Mouse (Mus musculus) limb, embryonic 11.5 days (tissue): Measurements from ENCODE around the gene Ehd1. TPM values are rescaled to one million over a fixed set of nuclear protein-coding genes. Genes with fewer than 3 reads are reported as not detected.
A peak's percentile ranks its signal among the peaks of the same experiment; 100 is the strongest.

ENCODE experiments used
- ATAC-seq: fragments of 200-750 bp; cut with Nextera tagmentation; 2 replicates; pipeline ENCODE4 v1.8.0; 2017; ENCODE audit warnings: low read depth; ENCODE audit not compliant: insufficient number of reproducible peaks, low FRiP score, low TSS enrichment
- DNase-seq: peaks from one replicate; pipeline ENCODE4 v3.0.0-alpha.2; 2015; ENCODE audit warnings: low spot score
- H3K27ac ChIP-seq: fragments of 300-500 bp; sonication (generic); replicated peaks from 2 replicates; pipeline ENCODE4 v1.5.1; 2014; ENCODE audit warnings: low read depth, mild to moderate bottlenecking, low read length
- H3K27me3 ChIP-seq: fragments of 300-500 bp; sonication (generic); 2 replicates; pipeline ENCODE4 v1.6.1; 2014; ENCODE audit warnings: mild to moderate bottlenecking, low read length, mixed read lengths; ENCODE audit not compliant: control insufficient read depth, insufficient read depth
- H3K36me3 ChIP-seq: fragments of 300-500 bp; sonication (generic); 2 replicates; pipeline ENCODE4 v1.6.1; 2014; ENCODE audit warnings: mild to moderate bottlenecking, low read length, moderate library complexity, mixed read lengths; ENCODE audit not compliant: control insufficient read depth, insufficient read depth
- H3K4me1 ChIP-seq: fragments of 300-500 bp; sonication (generic); 2 replicates; pipeline ENCODE4 v1.6.1; 2014; ENCODE audit warnings: low read length, mixed read lengths; ENCODE audit not compliant: control insufficient read depth, insufficient read depth
- H3K4me2 ChIP-seq: fragments of 300-500 bp; sonication (generic); 2 replicates; pipeline ENCODE4 v1.6.1; 2014; ENCODE audit warnings: low read depth, mild to moderate bottlenecking, moderate library complexity; ENCODE audit not compliant: severe bottlenecking
- H3K4me3 ChIP-seq: fragments of 300-500 bp; sonication (generic); 2 replicates; pipeline ENCODE4 v1.5.1; 2014; ENCODE audit warnings: low read depth, low read length
- H3K9ac ChIP-seq: fragments of 300-500 bp; sonication (generic); 2 replicates; pipeline ENCODE4 v1.6.1; 2014; ENCODE audit warnings: mild to moderate bottlenecking, low read length
- H3K9me3 ChIP-seq: fragments of 300-500 bp; sonication (generic); 2 replicates; pipeline ENCODE4 v1.6.1; 2016; ENCODE audit warnings: low read length; ENCODE audit not compliant: control insufficient read depth
- WGBS: fragments of 180-500 bp; shearing (Covaris S2); extraction: QIAGEN DNeasy Blood & Tissue Kit; methylation state at CpG from one replicate; pipeline ENCODE4 v1.1.7; 2014; 5-methylcytosine and 5-hydroxymethylcytosine counted together
- polyA plus RNA-seq: library from polyadenylated mRNA; unstranded; fragments of >200 nt; fragmentation: Nextera tagmentation; extraction: Ambion mirVana; gene quantifications from 2 replicates; pipeline ENCODE4 v1.2.1, GENCODE M21; 2014

Ehd1 gene
- polyA plus RNA-seq, 1 experiment from 2014 or later: 56.1 TPM

- Histone ChIP-seq H3K9ac (no peak overlapping the region), H3K27me3 (no peaks in the 10 kb centered on the region), H3K4me3 (no peak overlapping the region), H3K4me2 (no peak overlapping the region), H3K27ac (no peak overlapping the region), H3K36me3 (peaks cover 15% of the 10 kb centered on the region), H3K9me3 (peaks cover 2% of the 10 kb centered on the region; the same call in 1 of the 2 replicates), H3K4me1 (no peaks in the 10 kb centered on the region)
- ATAC-seq (no peak), DNase-seq (no peak)
- 92% methylated on average over 8 of the region's 8 CpGs for WGBS
These were observed 13.6 kb upstream of the Ehd1 start for GRCm38 (mm10) chr19:6262839-6263433.

GRCm38 (mm10) chr19:6264200-6264599, 12.3 kb upstream of the Ehd1 start:
- no peak for DNase-seq
- H3K4me1 ChIP-seq: no peaks in the 10 kb centered on the region
- no peak overlapping the region for H3K4me2 ChIP-seq
- H3K27ac ChIP-seq: no peak overlapping the region
- H3K36me3 ChIP-seq: peaks cover 7% of the 10 kb centered on the region
- H3K4me3 ChIP-seq: no peak overlapping the region
- 65% methylated on average over 9 of the region's 9 CpGs for WGBS
- no peak for ATAC-seq
- H3K27me3 ChIP-seq: no peaks in the 10 kb centered on the region
- no peak overlapping the region for H3K9ac ChIP-seq
- peaks cover 2% of the 10 kb centered on the region; the same call in 1 of the 2 replicates for H3K9me3 ChIP-seq

GRCm38 (mm10) chr19:6264945-6265344, 11.6 kb upstream of the Ehd1 start:
- Histone ChIP-seq H3K36me3 (peaks cover 5% of the 10 kb centered on the region), H3K9ac (no peak overlapping the region), H3K27ac (no peak overlapping the region), H3K9me3 (peaks cover 2% of the 10 kb centered on the region; the same call in 1 of the 2 replicates), H3K4me3 (no peak overlapping the region), H3K4me1 (no peaks in the 10 kb centered on the region), H3K4me2 (no peak overlapping the region), H3K27me3 (no peaks in the 10 kb centered on the region)
- WGBS: 87% methylated on average over 8 of the region's 8 CpGs
- DNase-seq: no peak
- ATAC-seq: no peak

- Histone ChIP-seq H3K36me3 (peaks cover 2% of the 10 kb centered on the region; the same call in 1 of the 2 replicates), H3K27me3 (no peaks in the 10 kb centered on the region), H3K4me2 (no peak overlapping the region), H3K4me3 (no peak overlapping the region), H3K9ac (no peak overlapping the region), H3K4me1 (no peaks in the 10 kb centered on the region), H3K9me3 (peaks cover 1% of the 10 kb centered on the region; the same call in 1 of the 2 replicates), H3K27ac (no peak overlapping the region)
- no peak for ATAC-seq
- WGBS: 67% methylated on average over 6 of the region's 6 CpGs
- no peak for DNase-seq
These were observed 10.8 kb upstream of the Ehd1 start for GRCm38 (mm10) chr19:6265727-6266182.

GRCm38 (mm10) chr19:6267306-6268169, 9.0 kb upstream of the Ehd1 start:
- Histone ChIP-seq H3K9ac (no peak overlapping the region), H3K9me3 (no peaks in the 10 kb centered on the region)
- WGBS: 52% methylated on average over 11 of the region's 11 CpGs

GRCm38 (mm10) chr19:6268170-6268528, 8.4 kb upstream of the Ehd1 start:
- no peak overlapping the region for H3K4me2 ChIP-seq
- no peaks in the 10 kb centered on the region for H3K36me3 ChIP-seq
- no peaks in the 10 kb centered on the region for H3K9me3 ChIP-seq
- H3K9ac ChIP-seq: no peak overlapping the region
- no peaks in the 10 kb centered on the region for H3K27me3 ChIP-seq
- H3K4me1 ChIP-seq: no peaks in the 10 kb centered on the region
- no peak overlapping the region for H3K4me3 ChIP-seq
- H3K27ac ChIP-seq: no peak overlapping the region
- peak; percentile 93 for DNase-seq
- peak; percentile 64; the same call in 1 of the 2 replicates for ATAC-seq
- 17% methylated on average over 8 of the region's 8 CpGs for WGBS

More at GRCm38 (mm10) chr19:6267306-6268169, 9.0 kb upstream of the Ehd1 start:
- Histone ChIP-seq H3K4me2 (no peak overlapping the region), H3K27ac (no peak overlapping the region), H3K27me3 (no peaks in the 10 kb centered on the region), H3K36me3 (no peaks in the 10 kb centered on the region), H3K4me3 (no peak overlapping the region), H3K4me1 (no peaks in the 10 kb centered on the region)
- no peak for DNase-seq
- ATAC-seq: no peak

- no peaks in the 10 kb centered on the region for H3K27me3 ChIP-seq
- no peak for ATAC-seq
- H3K27ac ChIP-seq: no peak overlapping the region
- WGBS: 82% methylated on average over 7 of the region's 7 CpGs
- no peak overlapping the region for H3K4me2 ChIP-seq
- no peak overlapping the region for H3K4me3 ChIP-seq
- no peaks in the 10 kb centered on the region for H3K9me3 ChIP-seq
- no peaks in the 10 kb centered on the region for H3K4me1 ChIP-seq
- no peaks in the 10 kb centered on the region for H3K36me3 ChIP-seq
- no peak for DNase-seq
- H3K9ac ChIP-seq: no peak overlapping the region
These were observed 7.8 kb upstream of the Ehd1 start for GRCm38 (mm10) chr19:6268670-6269132.

GRCm38 (mm10) chr19:6269798-6270475, 6.6 kb upstream of the Ehd1 start:
- DNase-seq: no peak
- 88% methylated on average over 8 of the region's 8 CpGs for WGBS

More at GRCm38 (mm10) chr19:6269798-6270475, 6.6 kb upstream of the Ehd1 start:
- H3K27ac ChIP-seq: no peak overlapping the region
- H3K27me3 ChIP-seq: no peaks in the 10 kb centered on the region
- no peak overlapping the region for H3K4me2 ChIP-seq
- H3K4me1 ChIP-seq: no peaks in the 10 kb centered on the region
- H3K36me3 ChIP-seq: no peaks in the 10 kb centered on the region
- no peak for ATAC-seq
- no peaks in the 10 kb centered on the region for H3K9me3 ChIP-seq
- H3K4me3 ChIP-seq: no peak overlapping the region
- no peak overlapping the region for H3K9ac ChIP-seq
